Mouse (Mus musculus) kidney, adult 2 months (tissue): ENCODE results near the gene Rab12. TPM values are rescaled to one million over a fixed set of nuclear protein-coding genes. Genes with fewer than 3 reads are reported as not detected.
"Not testable (repeated sequence)": the region's sequence is repeated elsewhere in the genome, so short reads cannot be mapped to it uniquely, and the experiment has no call there.

Source experiments
- DNase-seq: peaks from one replicate; pipeline ENCODE4 v3.0.0; 2021
- H3K27ac ChIP-seq: fragments of 200-500 bp; 2 replicates; pipeline ENCODE4 v1.5.1; 2012; ENCODE audit warnings: low read depth, low read length, control low read depth, inconsistent platforms; ENCODE audit not compliant: insufficient read depth
- H3K27me3 ChIP-seq: fragments of 200-500 bp; replicated peaks from 2 replicates; pipeline ENCODE4 v1.6.1; 2012; ENCODE audit warnings: mild to moderate bottlenecking, moderate library complexity, low read length, inconsistent platforms; ENCODE audit not compliant: control insufficient read depth, insufficient read depth
- H3K36me3 ChIP-seq: fragments of 200-500 bp; 2 replicates; pipeline ENCODE4 v1.6.1; 2012; ENCODE audit warnings: mild to moderate bottlenecking, moderate library complexity, low read length, inconsistent platforms; ENCODE audit not compliant: control insufficient read depth, insufficient read depth
- H3K4me1 ChIP-seq: fragments of 200-500 bp; 2 replicates; pipeline ENCODE4 v1.6.1; 2011; ENCODE audit warnings: low read length; ENCODE audit not compliant: control insufficient read depth, insufficient read depth
- H3K4me3 ChIP-seq: fragments of 200-500 bp; 2 replicates; pipeline ENCODE4 v1.5.1; 2011; ENCODE audit warnings: mild to moderate bottlenecking, low read depth, low read length, control low read depth; ENCODE audit not compliant: insufficient read depth
- CTCF ChIP-seq: fragments of 200-500 bp; conservative IDR thresholded peaks from 2 replicates; pipeline ENCODE4 v1.5.1; 2011; ENCODE audit warnings: low read depth, mild to moderate bottlenecking, control low read depth, low read length, moderate library complexity, mixed read lengths; ENCODE audit not compliant: insufficient read depth, insufficient read length
- POLR2A ChIP-seq: fragments of 200-500 bp; IDR thresholded peaks from one replicate; pipeline ENCODE4 v1.6.1; 2011; ENCODE audit warnings: low read depth, low read length, control low read depth
- WGBS: fragments of 180-500 bp; shearing (Covaris S2); methylation state at CpG from one replicate; pipeline ENCODE4 v1.1.7; 2018; 5-methylcytosine and 5-hydroxymethylcytosine counted together
- polyA plus RNA-seq: library from polyadenylated mRNA; depleted of rRNA; stranded (reverse); fragments of >200 nt; gene quantifications from 2 replicates; pipeline ENCODE4 v1.2.3, GENCODE M21; 2012

The Rab12 gene
- polyA plus RNA-seq, 1 experiment = 24.9 TPM

DNA sequence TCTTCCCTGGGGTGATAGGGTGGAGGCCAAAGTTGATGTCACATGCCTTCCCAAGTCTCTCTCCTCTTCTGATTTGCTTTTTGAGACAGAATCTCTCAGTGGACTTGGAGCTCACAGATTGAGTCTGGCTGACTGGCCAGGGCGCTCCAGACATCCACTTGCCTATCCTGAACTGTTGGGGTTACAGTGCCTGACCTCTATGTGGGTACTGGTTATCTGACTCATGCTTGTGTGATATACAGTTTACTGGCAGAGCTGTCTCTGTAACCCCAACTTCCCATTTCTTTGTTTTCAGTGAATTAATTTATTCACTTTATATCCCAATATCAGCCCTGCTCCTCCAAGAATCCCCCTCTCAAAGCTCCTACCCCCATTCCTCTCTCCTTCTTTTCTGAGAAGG is 12.8 kb upstream of the Rab12 start:
- Histone ChIP-seq H3K4me3 (no peak overlapping the region), H3K36me3 (no peaks in the 10 kb centered on the region), H3K27ac (no peak overlapping the region), H3K4me1 (no peaks in the 10 kb centered on the region), H3K27me3 (no peaks in the 10 kb centered on the region)
- TF ChIP-seq CTCF (no peak), POLR2A (no peak)
- WGBS = 84% methylated on average over 1 of the region's 1 CpGs
- no peak for DNase-seq

DNA sequence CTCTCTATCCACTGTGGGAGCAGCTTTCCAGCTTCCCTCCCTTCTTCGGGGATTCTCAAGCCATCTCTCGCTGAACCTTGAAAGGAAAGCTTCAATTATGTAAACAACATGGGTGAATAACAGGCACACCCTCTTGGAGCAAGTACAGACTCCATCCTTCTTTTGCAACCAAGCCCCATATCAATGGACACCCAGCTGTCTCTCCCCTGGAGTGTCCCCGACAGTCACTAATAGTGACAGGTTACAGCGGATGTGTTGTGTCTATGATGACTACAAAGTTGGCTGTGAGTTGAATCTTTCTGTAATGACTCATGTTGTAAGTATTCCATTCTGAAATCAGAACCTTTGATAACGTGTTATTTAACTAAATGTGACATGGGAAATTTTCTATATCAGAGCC is 3.9 kb upstream of the Rab12 start:
- no peak for DNase-seq
- no peaks in the 10 kb centered on the region for H3K27me3 ChIP-seq
- H3K4me1 ChIP-seq = no peaks in the 10 kb centered on the region
- no peak overlapping the region for H3K27ac ChIP-seq
- 64% methylated on average over 5 of the region's 5 CpGs for WGBS
- H3K36me3 ChIP-seq = no peaks in the 10 kb centered on the region
- TF ChIP-seq CTCF (no peak), POLR2A (no peak)
- no peak overlapping the region for H3K4me3 ChIP-seq

DNA sequence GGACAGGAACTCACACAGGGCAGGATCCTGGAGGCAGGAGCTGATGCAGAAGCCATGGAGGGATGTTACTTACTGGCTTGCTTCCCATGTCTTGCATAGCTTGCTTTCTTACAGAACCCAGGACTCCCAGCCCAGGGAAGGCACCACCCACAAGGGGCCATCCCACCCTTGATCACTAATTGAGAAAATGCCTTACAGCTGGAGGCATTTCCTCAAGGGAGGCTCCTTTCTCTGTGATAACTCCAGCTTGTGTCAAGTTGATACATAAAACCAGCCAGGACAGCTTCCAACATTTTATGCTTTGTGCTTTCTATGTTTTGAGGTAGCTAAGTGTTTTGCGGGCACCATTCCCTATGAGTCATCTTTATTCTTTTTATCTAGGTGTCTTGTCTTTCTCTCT is 3.1 kb upstream of the Rab12 start:
- not testable (repeated sequence) for H3K4me3 ChIP-seq, H3K36me3 ChIP-seq, DNase-seq, H3K27ac ChIP-seq, H3K27me3 ChIP-seq, H3K4me1 ChIP-seq
- WGBS = 97% methylated on average over 1 of the region's 1 CpGs

DNA sequence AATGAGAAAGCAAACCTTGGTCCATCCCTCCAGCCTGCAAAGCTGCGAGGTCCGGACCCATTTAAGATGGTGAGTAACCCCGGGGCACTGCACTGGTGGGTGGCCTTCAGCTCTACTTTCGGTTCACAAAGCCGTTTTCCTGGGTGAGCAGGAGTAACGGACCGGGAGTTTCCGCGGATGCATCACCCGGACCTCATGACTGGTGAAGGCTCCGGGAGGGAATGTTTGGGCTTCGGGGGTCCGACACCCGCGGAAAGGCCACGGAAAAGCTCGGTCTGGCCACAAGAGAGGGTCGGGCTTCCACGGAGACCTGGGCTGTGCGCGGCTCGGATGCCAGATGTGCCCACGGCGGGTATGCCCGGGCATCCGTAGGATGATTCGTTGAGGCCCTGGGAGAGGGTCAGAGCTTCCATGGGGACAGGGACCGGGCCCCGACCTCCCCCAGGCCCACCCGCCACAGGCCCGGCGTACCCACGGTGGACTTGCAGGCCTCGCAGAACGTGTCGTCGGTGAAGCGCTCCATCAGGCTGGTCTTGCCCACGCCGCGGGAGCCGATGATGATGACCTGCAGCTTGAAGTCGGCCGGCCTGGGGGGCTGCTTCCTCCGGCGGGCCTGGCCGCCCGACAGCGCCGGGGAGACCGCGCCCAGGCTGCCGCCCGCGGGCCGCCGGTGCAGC is 514 bp downstream of the Rab12 start:
- H3K4me3 ChIP-seq = peak overlapping the region; percentile 97
- TF ChIP-seq CTCF (no peak), POLR2A (no peak)
- H3K4me1 ChIP-seq = peaks cover 6% of the 10 kb centered on the region
- under 1% methylated on average over 57 of the region's 57 CpGs for WGBS
- no peak overlapping the region for H3K27ac ChIP-seq
- H3K27me3 ChIP-seq = no peaks in the 10 kb centered on the region
- peak; percentile 36 for DNase-seq
- H3K36me3 ChIP-seq = no peaks in the 10 kb centered on the region

DNA sequence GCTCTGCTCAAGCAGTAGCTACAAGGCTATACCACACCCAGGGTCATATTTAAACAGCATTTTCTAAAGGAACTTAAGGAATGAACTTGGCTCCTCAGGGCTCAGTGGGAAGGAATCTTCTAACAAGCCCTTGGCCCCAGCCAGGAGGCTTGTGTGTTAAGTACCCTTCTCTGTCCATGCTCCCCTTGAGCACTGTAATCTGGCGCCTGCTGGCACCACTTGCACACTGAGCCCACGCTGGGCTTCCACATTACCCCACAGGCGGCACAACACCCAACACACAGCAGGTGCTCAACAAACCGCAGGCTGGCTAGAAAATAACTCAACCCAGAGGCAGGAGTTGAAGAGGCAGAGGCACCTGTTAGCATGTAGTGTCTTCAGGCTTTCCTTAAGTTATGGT is 2.6 kb downstream of the Rab12 start:
- Histone ChIP-seq H3K36me3 (no peaks in the 10 kb centered on the region), H3K27me3 (no peaks in the 10 kb centered on the region), H3K27ac (no peak overlapping the region), H3K4me3 (no peak overlapping the region), H3K4me1 (peaks cover 6% of the 10 kb centered on the region)
- no peak for DNase-seq
- TF ChIP-seq POLR2A (no peak), CTCF (no peak)
- WGBS = 86% methylated on average over 4 of the region's 4 CpGs

DNA sequence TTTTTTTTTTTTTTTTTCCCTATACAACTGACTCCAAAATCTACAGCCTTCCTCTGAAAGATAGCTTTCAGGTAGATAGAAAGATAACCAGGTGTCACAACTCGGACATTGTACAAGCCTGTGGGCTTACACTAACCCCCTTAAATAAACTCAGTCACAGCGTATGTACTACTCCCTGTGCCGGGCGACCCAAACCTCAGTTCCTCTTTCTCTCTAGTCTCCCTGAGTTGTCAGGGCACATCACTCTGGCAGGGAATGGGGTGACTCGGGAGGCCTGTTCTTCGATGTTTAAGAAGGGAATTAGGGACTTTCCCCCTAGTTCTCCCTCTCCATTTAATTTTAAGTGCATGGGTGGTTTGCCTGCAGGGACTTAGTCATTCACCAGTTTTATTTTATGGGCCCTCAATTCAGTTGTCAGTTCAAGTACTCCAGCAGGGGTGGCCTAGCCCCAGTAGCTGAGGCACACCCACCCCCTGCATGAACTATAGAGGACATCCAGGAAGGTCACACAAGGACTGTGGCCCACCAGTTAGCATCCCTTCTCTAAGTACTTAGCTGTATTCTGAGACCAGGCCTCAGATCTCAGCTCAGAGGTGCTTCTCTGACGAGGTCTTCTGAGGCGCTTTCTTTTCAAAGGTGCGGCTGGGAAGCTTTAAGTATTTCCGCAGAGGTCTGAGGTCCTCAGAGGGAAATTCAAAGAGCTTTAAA is 5.1 kb downstream of the Rab12 start:
- Histone ChIP-seq H3K4me3 (no peak overlapping the region), H3K27me3 (no peaks in the 10 kb centered on the region), H3K36me3 (no peaks in the 10 kb centered on the region), H3K27ac (no peak overlapping the region), H3K4me1 (peaks cover 6% of the 10 kb centered on the region)
- no peak for DNase-seq
- TF ChIP-seq POLR2A (no peak), CTCF (no peak)
- 83% methylated on average over 10 of the region's 10 CpGs for WGBS

DNA sequence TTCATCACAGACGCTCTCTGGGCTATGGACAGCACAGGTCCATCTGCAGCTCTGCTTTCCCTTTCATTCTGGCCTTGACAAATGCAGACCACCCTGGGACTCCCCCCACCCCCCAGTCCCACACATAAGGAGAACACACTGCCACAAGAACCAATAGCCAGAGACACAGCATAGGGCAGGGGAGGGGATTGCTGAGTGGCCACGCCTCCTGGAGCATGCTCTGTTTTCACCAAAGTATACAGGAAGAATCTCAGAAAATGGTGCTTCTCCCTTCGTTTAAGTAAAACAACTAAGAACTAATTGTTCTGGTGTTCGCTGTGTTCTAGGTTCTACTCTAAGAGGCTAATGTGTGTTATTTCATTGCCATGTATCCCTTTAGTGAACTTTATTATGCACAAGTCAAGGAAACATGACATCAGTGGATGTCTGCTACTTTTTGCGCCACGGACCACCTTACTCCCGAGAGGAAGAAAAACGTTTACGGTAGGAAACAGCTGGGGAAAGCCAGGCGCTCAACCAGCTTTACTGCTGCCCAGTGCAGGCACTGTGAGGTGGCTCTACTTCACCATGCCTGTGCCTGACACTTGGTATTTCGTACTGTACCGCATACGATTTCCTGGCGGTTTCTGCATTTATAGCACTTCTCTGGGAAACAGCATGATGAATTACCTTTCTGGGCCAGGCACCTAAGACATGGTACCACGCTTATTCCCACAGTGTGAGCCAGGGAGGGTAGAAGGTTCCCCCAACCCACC is 7.2 kb downstream of the Rab12 start:
- no peak for DNase-seq
- peaks cover 4% of the 10 kb centered on the region for H3K4me1 ChIP-seq
- no peak overlapping the region for H3K27ac ChIP-seq
- TF ChIP-seq CTCF = no peak
- no peak for TF ChIP-seq POLR2A
- H3K4me3 ChIP-seq = no peak overlapping the region
- no peaks in the 10 kb centered on the region for H3K27me3 ChIP-seq
- 73% methylated on average over 15 of the region's 15 CpGs for WGBS
- no peaks in the 10 kb centered on the region for H3K36me3 ChIP-seq
